Mouse (Mus musculus) lung, adult 2 months (tissue): ENCODE results near the gene Rpl36al. TPM values are rescaled to one million over a fixed set of nuclear protein-coding genes. Genes with fewer than 3 reads are reported as not detected.

ENCODE experiments used
- DNase-seq: peaks from one replicate; pipeline ENCODE4 v3.0.0; 2022
- H3K4me1 ChIP-seq: fragments of 200-500 bp; 2 replicates; pipeline ENCODE4 v1.6.1; 2011; ENCODE audit warnings: low read length; ENCODE audit not compliant: control insufficient read depth, insufficient read depth
- H3K4me3 ChIP-seq: fragments of 200-500 bp; replicated peaks from 2 replicates; pipeline ENCODE3; 2011; ENCODE audit warnings: low read depth, mild to moderate bottlenecking, control low read depth, low read length; ENCODE audit errors: extremely low read depth
- CTCF ChIP-seq: fragments of 200-500 bp; IDR thresholded peaks from 2 replicates; pipeline ENCODE4 v1.5.1; 2011; ENCODE audit warnings: mild to moderate bottlenecking, low read length, control low read depth; ENCODE audit not compliant: insufficient read depth
- POLR2A ChIP-seq: fragments of 200-500 bp; IDR thresholded peaks from 2 replicates; pipeline ENCODE4 v1.6.1; 2011; ENCODE audit warnings: low read depth, mild to moderate bottlenecking, control low read depth, low read length, borderline replicate concordance; ENCODE audit errors: extremely low read depth
- WGBS: fragments of 180-500 bp; shearing (Covaris S2); methylation state at CpG from one replicate; pipeline ENCODE4 v1.1.7; 2018; 5-methylcytosine and 5-hydroxymethylcytosine counted together
- polyA plus RNA-seq: library from polyadenylated mRNA; depleted of rRNA; stranded (reverse); fragments of >200 nt; gene quantifications from 2 replicates; pipeline ENCODE4 v1.2.3, GENCODE M21; 2012; rRNA removed

The Rpl36al gene
- polyA plus RNA-seq, 1 experiment = 107 TPM

DNA sequence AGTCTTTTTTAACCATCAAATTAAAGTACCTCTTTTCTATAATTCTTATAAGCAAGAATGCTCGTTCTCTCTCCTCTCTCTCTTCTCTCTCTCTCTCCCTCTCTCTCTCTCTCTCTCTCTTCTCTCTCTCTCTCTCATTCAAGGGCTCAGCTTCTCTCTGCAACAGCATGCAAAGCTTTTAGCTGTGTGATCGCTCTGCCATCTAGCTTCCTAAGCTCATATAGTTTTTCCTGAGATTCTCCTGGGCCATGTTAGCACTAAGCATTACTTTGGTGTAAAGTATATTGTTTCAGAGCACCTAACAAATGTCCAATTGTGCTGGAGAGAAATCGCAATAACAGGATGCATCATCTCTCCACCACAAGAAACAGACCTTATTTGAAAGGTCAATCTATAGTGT is 44.7 kb downstream of the Rpl36al start:
- DNase-seq = no peak
- TF ChIP-seq CTCF (no peak), POLR2A (no peak)
- Histone ChIP-seq H3K4me1 (no peaks in the 10 kb centered on the region), H3K4me3 (no peak overlapping the region)
- WGBS = 83% methylated on average over 3 of the region's 3 CpGs

Other genes with a start within 250 kb of the Rpl36al start
- gene Rps29, start 24.9 kb downstream of the Rpl36al start, polyA plus RNA-seq = 892 and 1,117 TPM in 2 replicates
- gene Lrr1, start 15.3 kb downstream of the Rpl36al start, polyA plus RNA-seq = 0.34 TPM in 1 of 2 replicates, not detected in the other
- 16.4 and 19.4 TPM in 2 replicates for gene Mgat2, start 74 bp upstream of the Rpl36al start, polyA plus RNA-seq
- gene Gm49383, start 13.0 kb upstream of the Rpl36al start, polyA plus RNA-seq = 0.21 TPM in 1 of 2 replicates, not detected in the other
- 4.0 and 5.0 TPM in 2 replicates for gene Dnaaf2, start 14.3 kb upstream of the Rpl36al start, polyA plus RNA-seq
- not detected in 2 replicates for gene Gm49384, start 20.2 kb upstream of the Rpl36al start, polyA plus RNA-seq
- 1.7 and 2.9 TPM in 2 replicates for gene Pole2, start 44.1 kb upstream of the Rpl36al start, polyA plus RNA-seq
- gene Klhdc1, start 57.1 kb upstream of the Rpl36al start, polyA plus RNA-seq = 0.87 and 4.8 TPM in 2 replicates
- 29.5 and 37.5 TPM in 2 replicates for gene Klhdc2, start 112.6 kb upstream of the Rpl36al start, polyA plus RNA-seq
- gene Nemf, start 173.1 kb upstream of the Rpl36al start, polyA plus RNA-seq = 3.2 and 6.4 TPM in 2 replicates
- gene Arf6, start 188.1 kb upstream of the Rpl36al start, polyA plus RNA-seq = 164 and 217 TPM in 2 replicates
- 2.3 and 5.2 TPM in 2 replicates for gene Gm9887, start 188.4 kb upstream of the Rpl36al start, polyA plus RNA-seq